Mouse (Mus musculus): ENCODE measurements around the gene Ap1ar. TPM values are rescaled to one million over a fixed set of nuclear protein-coding genes. Genes with fewer than 3 reads are reported as not detected.

The Ap1ar gene
- polyA plus RNA-seq, 2 experiments, result 38.2 to 43.1 TPM

- Histone ChIP-seq H3K36me3 (ENCODE audit: control insufficient read depth, insufficient read depth, low read length) (no peaks in the 10 kb centered on the region), H3K9me3 (ENCODE audit: control insufficient read depth, low read length) (no peaks in the 10 kb centered on the region), H3K27me3 (ENCODE audit: control insufficient read depth, insufficient read depth, low read length) (no peaks in the 10 kb centered on the region), H3K4me1 (ENCODE audit: control insufficient read depth, insufficient read depth, low read length) (peaks cover 6% of the 10 kb centered on the region), H3K4me3 (replicated peaks; ENCODE audit: low read length) (no peak overlapping the region), H3K4me2 (replicated peaks; ENCODE audit: low read depth, low read length, severe bottlenecking) (no peak overlapping the region), H3K27ac (replicated peaks; ENCODE audit: low read depth, low read length) (no peak overlapping the region), H3K9ac (ENCODE audit: low read depth, low read length, severe bottlenecking) (no peak overlapping the region)
- ATAC-seq (ENCODE audit: low FRiP score, low read depth) (no peak), DNase-seq (ENCODE audit: low spot score) (no peak)
- TF ChIP-seq POLR2A (IDR thresholded peaks at IDR 0.05; ENCODE audit: borderline replicate concordance, extremely low read depth, insufficient read depth, insufficient read length), result no peak
- WGBS, result 72% methylated on average over 8 of the region's 8 CpGs
Observed at GRCm38 (mm10) chr3:127841926-127842325, 4.6 kb upstream of the Ap1ar start.

- WGBS, result 26% methylated on average over 8 of the region's 8 CpGs
- ATAC-seq (ENCODE audit: low FRiP score, low read depth), result no peak
- no peaks in the 10 kb centered on the region; the same call in 1 of the 2 replicates for H3K36me3 ChIP-seq (ENCODE audit: control insufficient read depth, insufficient read depth, low read length)
Observed at GRCm38 (mm10) chr3:127837972-127838644, 785 bp upstream of the Ap1ar start.

GRCm38 (mm10) chr3:127836798-127837153 lies 547 bp downstream of the Ap1ar start:
- Histone ChIP-seq H3K36me3 (ENCODE audit: control insufficient read depth, insufficient read depth, low read length) (no peaks in the 10 kb centered on the region; the same call in 1 of the 2 replicates), H3K9ac (ENCODE audit: low read depth, low read length, severe bottlenecking) (peak overlapping the region; percentile 85), H3K4me2 (replicated peaks; ENCODE audit: low read depth, low read length, severe bottlenecking) (peak overlapping the region; percentile 55), H3K9me3 (ENCODE audit: control insufficient read depth, low read length) (no peaks in the 10 kb centered on the region), H3K4me1 (ENCODE audit: control insufficient read depth, insufficient read depth, low read length) (peaks cover 15% of the 10 kb centered on the region), H3K27me3 (ENCODE audit: control insufficient read depth, insufficient read depth, low read length) (no peaks in the 10 kb centered on the region), H3K4me3 (replicated peaks; ENCODE audit: low read length) (peak overlapping the region; percentile 83), H3K27ac (replicated peaks; ENCODE audit: low read depth, low read length) (peak overlapping the region; percentile 68)
- WGBS, result under 1% methylated on average over 16 of the region's 17 CpGs
- no peak for TF ChIP-seq POLR2A (IDR thresholded peaks at IDR 0.05; ENCODE audit: borderline replicate concordance, extremely low read depth, insufficient read depth, insufficient read length)
- ATAC-seq (ENCODE audit: low FRiP score, low read depth) (0 out of 2 replicates have a peak, but pooled peaks have one; percentile 1), DNase-seq (ENCODE audit: low spot score) (no peak)

More at GRCm38 (mm10) chr3:127837972-127838644, 785 bp upstream of the Ap1ar start:
- H3K4me1 ChIP-seq (ENCODE audit: control insufficient read depth, insufficient read depth, low read length), result peaks cover 15% of the 10 kb centered on the region
- H3K9me3 ChIP-seq (ENCODE audit: control insufficient read depth, low read length), result no peaks in the 10 kb centered on the region
- peak overlapping the region; percentile 77 for H3K27ac ChIP-seq (replicated peaks; ENCODE audit: low read depth, low read length)
- no peak for TF ChIP-seq POLR2A (IDR thresholded peaks at IDR 0.05; ENCODE audit: borderline replicate concordance, extremely low read depth, insufficient read depth, insufficient read length)
- H3K4me3 ChIP-seq (replicated peaks; ENCODE audit: low read length), result peak overlapping the region; percentile 83
- no peaks in the 10 kb centered on the region for H3K27me3 ChIP-seq (ENCODE audit: control insufficient read depth, insufficient read depth, low read length)
- H3K4me2 ChIP-seq (replicated peaks; ENCODE audit: low read depth, low read length, severe bottlenecking), result peak overlapping the region; percentile 52
- H3K9ac ChIP-seq (ENCODE audit: low read depth, low read length, severe bottlenecking), result peak overlapping the region; percentile 85
- DNase-seq (ENCODE audit: low spot score), result no peak

GRCm38 (mm10) chr3:127835594-127835993 lies 1.7 kb downstream of the Ap1ar start:
- no peaks in the 10 kb centered on the region; the same call in 1 of the 2 replicates for H3K36me3 ChIP-seq (ENCODE audit: control insufficient read depth, insufficient read depth, low read length)
- ATAC-seq (ENCODE audit: low FRiP score, low read depth) (no peak), DNase-seq (ENCODE audit: low spot score) (no peak)
- no peak overlapping the region for H3K4me2 ChIP-seq (replicated peaks; ENCODE audit: low read depth, low read length, severe bottlenecking)
- no peak overlapping the region for H3K4me3 ChIP-seq (replicated peaks; ENCODE audit: low read length)
- H3K27me3 ChIP-seq (ENCODE audit: control insufficient read depth, insufficient read depth, low read length), result no peaks in the 10 kb centered on the region
- peaks cover 15% of the 10 kb centered on the region for H3K4me1 ChIP-seq (ENCODE audit: control insufficient read depth, insufficient read depth, low read length)
- H3K9ac ChIP-seq (ENCODE audit: low read depth, low read length, severe bottlenecking), result no peak overlapping the region
- H3K9me3 ChIP-seq (ENCODE audit: control insufficient read depth, low read length), result no peaks in the 10 kb centered on the region
- no peak overlapping the region for H3K27ac ChIP-seq (replicated peaks; ENCODE audit: low read depth, low read length)
- TF ChIP-seq POLR2A (IDR thresholded peaks at IDR 0.05; ENCODE audit: borderline replicate concordance, extremely low read depth, insufficient read depth, insufficient read length), result no peak
- 86% methylated on average over 6 of the region's 6 CpGs for WGBS

GRCm38 (mm10) chr3:127834040-127834439 lies 3.3 kb downstream of the Ap1ar start:
- H3K9me3 ChIP-seq (ENCODE audit: control insufficient read depth, low read length), result no peaks in the 10 kb centered on the region
- ATAC-seq (ENCODE audit: low FRiP score, low read depth) (no peak), DNase-seq (ENCODE audit: low spot score) (no peak)
- TF ChIP-seq POLR2A (IDR thresholded peaks at IDR 0.05; ENCODE audit: borderline replicate concordance, extremely low read depth, insufficient read depth, insufficient read length), result no peak
- no peaks in the 10 kb centered on the region for H3K27me3 ChIP-seq (ENCODE audit: control insufficient read depth, insufficient read depth, low read length)
- H3K4me1 ChIP-seq (ENCODE audit: control insufficient read depth, insufficient read depth, low read length), result peaks cover 15% of the 10 kb centered on the region
- WGBS, result 87% methylated on average over 4 of the region's 4 CpGs
- H3K4me2 ChIP-seq (replicated peaks; ENCODE audit: low read depth, low read length, severe bottlenecking), result no peak overlapping the region
- no peak overlapping the region for H3K27ac ChIP-seq (replicated peaks; ENCODE audit: low read depth, low read length)
- H3K9ac ChIP-seq (ENCODE audit: low read depth, low read length, severe bottlenecking), result no peak overlapping the region
- no peaks in the 10 kb centered on the region; the same call in 1 of the 2 replicates for H3K36me3 ChIP-seq (ENCODE audit: control insufficient read depth, insufficient read depth, low read length)
- no peak overlapping the region for H3K4me3 ChIP-seq (replicated peaks; ENCODE audit: low read length)
